Mouse (Mus musculus): Measurements from ENCODE around the gene Gm43518. TPM values are rescaled to one million over a fixed set of nuclear protein-coding genes. Genes with fewer than 3 reads are reported as not detected.

The Gm43518 gene
- polyA plus RNA-seq, 1 experiment, result not detected

GRCm38 (mm10) chr5:123981250-123981554 is 54.0 kb downstream of the Gm43518 start:
- 23% methylated on average over 6 of the region's 6 CpGs for WGBS
- TF ChIP-seq CTCF (IDR thresholded peaks at IDR 0.05; ENCODE audit: control insufficient read depth, insufficient read depth, low read length) (no peak), POLR2A (IDR thresholded peaks at IDR 0.05; ENCODE audit: borderline replicate concordance, control insufficient read depth, low read depth, low read length) (no peak)
- peaks cover 10% of the 10 kb centered on the region for H3K4me1 ChIP-seq (ENCODE audit: control insufficient read depth, insufficient read depth, low read length)
- H3K27ac ChIP-seq (ENCODE audit: control insufficient read depth, insufficient read depth, low read depth, low read length, poor library complexity), result no peak overlapping the region
- no peak overlapping the region for H3K4me3 ChIP-seq (replicated peaks; ENCODE audit: control insufficient read depth, low read depth, low read length)

- Histone ChIP-seq H3K4me3 (replicated peaks; ENCODE audit: control insufficient read depth, low read depth, low read length) (no peak overlapping the region), H3K27ac (ENCODE audit: control insufficient read depth, insufficient read depth, low read depth, low read length, poor library complexity) (no peak overlapping the region), H3K4me1 (ENCODE audit: control insufficient read depth, insufficient read depth, low read length) (peaks cover 10% of the 10 kb centered on the region)
- TF ChIP-seq POLR2A (IDR thresholded peaks at IDR 0.05; ENCODE audit: borderline replicate concordance, control insufficient read depth, low read depth, low read length), result no peak
- TF ChIP-seq CTCF (IDR thresholded peaks at IDR 0.05; ENCODE audit: control insufficient read depth, insufficient read depth, low read length), result no peak
- WGBS, result 87% methylated on average over 11 of the region's 11 CpGs
Measured at GRCm38 (mm10) chr5:123982838-123983237, 55.6 kb downstream of the Gm43518 start.

- Histone ChIP-seq H3K4me3 (replicated peaks; ENCODE audit: control insufficient read depth, low read depth, low read length) (no peak overlapping the region), H3K27ac (ENCODE audit: control insufficient read depth, insufficient read depth, low read depth, low read length, poor library complexity) (no peak overlapping the region), H3K4me1 (ENCODE audit: control insufficient read depth, insufficient read depth, low read length) (peaks cover 7% of the 10 kb centered on the region)
- 90% methylated on average over 9 of the region's 9 CpGs for WGBS
- TF ChIP-seq POLR2A (IDR thresholded peaks at IDR 0.05; ENCODE audit: borderline replicate concordance, control insufficient read depth, low read depth, low read length) (no peak), CTCF (IDR thresholded peaks at IDR 0.05; ENCODE audit: control insufficient read depth, insufficient read depth, low read length) (no peak)
Measured at GRCm38 (mm10) chr5:123985434-123985833, 58.2 kb downstream of the Gm43518 start.

GRCm38 (mm10) chr5:123986925-123987324 is 59.7 kb downstream of the Gm43518 start:
- WGBS, result 74% methylated on average over 2 of the region's 2 CpGs
- Histone ChIP-seq H3K4me3 (replicated peaks; ENCODE audit: control insufficient read depth, low read depth, low read length) (no peak overlapping the region), H3K4me1 (ENCODE audit: control insufficient read depth, insufficient read depth, low read length) (no peaks in the 10 kb centered on the region; the same call in 1 of the 2 replicates), H3K27ac (ENCODE audit: control insufficient read depth, insufficient read depth, low read depth, low read length, poor library complexity) (no peak overlapping the region)
- TF ChIP-seq CTCF (IDR thresholded peaks at IDR 0.05; ENCODE audit: control insufficient read depth, insufficient read depth, low read length) (no peak), POLR2A (IDR thresholded peaks at IDR 0.05; ENCODE audit: borderline replicate concordance, control insufficient read depth, low read depth, low read length) (no peak)

- TF ChIP-seq CTCF (IDR thresholded peaks at IDR 0.05; ENCODE audit: control insufficient read depth, insufficient read depth, low read length) (no peak), POLR2A (IDR thresholded peaks at IDR 0.05; ENCODE audit: borderline replicate concordance, control insufficient read depth, low read depth, low read length) (no peak)
- 85% methylated on average over 4 of the region's 4 CpGs for WGBS
Measured at GRCm38 (mm10) chr5:123987511-123987910, 60.3 kb downstream of the Gm43518 start.

More at GRCm38 (mm10) chr5:123987511-123987910, 60.3 kb downstream of the Gm43518 start:
- H3K27ac ChIP-seq (ENCODE audit: control insufficient read depth, insufficient read depth, low read depth, low read length, poor library complexity), result no peak overlapping the region
- H3K4me1 ChIP-seq (ENCODE audit: control insufficient read depth, insufficient read depth, low read length), result no peaks in the 10 kb centered on the region; the same call in 1 of the 2 replicates
- H3K4me3 ChIP-seq (replicated peaks; ENCODE audit: control insufficient read depth, low read depth, low read length), result no peak overlapping the region

Other genes with a start within 250 kb of the Gm43518 start
- gene Clip1, start 242.8 kb upstream of the Gm43518 start, polyA plus RNA-seq (2011; ENCODE audit: insufficient read depth, insufficient read length, low replicate concordance, missing spikeins), result 11.7 and 29.8 TPM in 2 replicates
- 49.3 and 59.7 TPM in 2 replicates for gene Zcchc8, start 206.3 kb upstream of the Gm43518 start, polyA plus RNA-seq (2011; ENCODE audit: insufficient read depth, insufficient read length, low replicate concordance, missing spikeins)
- 91.2 and 155 TPM in 2 replicates for gene Rsrc2, start 178.0 kb upstream of the Gm43518 start, polyA plus RNA-seq (2011; ENCODE audit: insufficient read depth, insufficient read length, low replicate concordance, missing spikeins)
- gene Kntc1, start 177.7 kb upstream of the Gm43518 start, polyA plus RNA-seq (2011; ENCODE audit: insufficient read depth, insufficient read length, low replicate concordance, missing spikeins), result 34.2 and 35.7 TPM in 2 replicates
- gene Hcar2, start 61.9 kb upstream of the Gm43518 start, polyA plus RNA-seq (2011; ENCODE audit: insufficient read depth, insufficient read length, low replicate concordance, missing spikeins), result 3.6 TPM in 1 of 2 replicates, not detected in the other
- not detected in 2 replicates for gene Hcar1, start 47.4 kb upstream of the Gm43518 start, polyA plus RNA-seq (2011; ENCODE audit: insufficient read depth, insufficient read length, low replicate concordance, missing spikeins)
- gene Denr, start 20.2 kb upstream of the Gm43518 start, polyA plus RNA-seq (2011; ENCODE audit: insufficient read depth, insufficient read length, low replicate concordance, missing spikeins), result 28.4 and 41.1 TPM in 2 replicates
- gene Ccdc62, start 3.3 kb downstream of the Gm43518 start, polyA plus RNA-seq (2011; ENCODE audit: insufficient read depth, insufficient read length, low replicate concordance, missing spikeins), result 6.0 and 10.6 TPM in 2 replicates
- gene Hip1r, start 46.2 kb downstream of the Gm43518 start, polyA plus RNA-seq (2011; ENCODE audit: insufficient read depth, insufficient read length, low replicate concordance, missing spikeins), result 25.5 and 53.6 TPM in 2 replicates
- gene Vps37b, start 104.9 kb downstream of the Gm43518 start, polyA plus RNA-seq (2011; ENCODE audit: insufficient read depth, insufficient read length, low replicate concordance, missing spikeins), result 11.3 and 26.1 TPM in 2 replicates
- gene Abcb9, start 168.4 kb downstream of the Gm43518 start, polyA plus RNA-seq (2011; ENCODE audit: insufficient read depth, insufficient read length, low replicate concordance, missing spikeins), result 5.9 and 7.4 TPM in 2 replicates
- 14.8 and 35.5 TPM in 2 replicates for gene Ogfod2, start 184.9 kb downstream of the Gm43518 start, polyA plus RNA-seq (2011; ENCODE audit: insufficient read depth, insufficient read length, low replicate concordance, missing spikeins)
- 72.3 and 112 TPM in 2 replicates for gene Arl6ip4, start 188.7 kb downstream of the Gm43518 start, polyA plus RNA-seq (2011; ENCODE audit: insufficient read depth, insufficient read length, low replicate concordance, missing spikeins)